Mouse (Mus musculus) urinary bladder, postnatal 10 days (tissue): Measurements from ENCODE around the gene Itk.

Experiments
- DNase-seq: peaks from one replicate; pipeline ENCODE4 v3.0.0; 2022; ENCODE audit warnings: low spot score

Itk gene

DNA sequence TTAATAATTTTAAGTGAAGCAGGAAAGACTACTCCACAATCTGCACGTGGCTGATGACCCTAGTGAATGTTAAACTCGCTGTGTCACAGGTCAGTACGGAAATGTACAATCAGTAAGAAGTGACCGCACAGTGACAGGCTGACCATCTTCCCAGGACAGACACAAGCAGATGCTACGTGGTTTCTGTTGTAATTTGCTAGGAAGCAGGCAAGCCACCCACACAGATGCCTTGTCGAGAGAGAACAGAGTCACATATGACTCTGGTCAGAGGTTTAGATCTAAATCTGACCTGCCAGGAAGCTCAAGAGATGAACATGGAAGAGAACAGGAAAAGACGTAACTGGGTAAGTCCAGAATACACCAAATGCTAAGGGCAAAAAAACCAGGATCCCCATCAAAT is 3.6 kb upstream of the Itk start:
- DNase-seq = no peak

DNA sequence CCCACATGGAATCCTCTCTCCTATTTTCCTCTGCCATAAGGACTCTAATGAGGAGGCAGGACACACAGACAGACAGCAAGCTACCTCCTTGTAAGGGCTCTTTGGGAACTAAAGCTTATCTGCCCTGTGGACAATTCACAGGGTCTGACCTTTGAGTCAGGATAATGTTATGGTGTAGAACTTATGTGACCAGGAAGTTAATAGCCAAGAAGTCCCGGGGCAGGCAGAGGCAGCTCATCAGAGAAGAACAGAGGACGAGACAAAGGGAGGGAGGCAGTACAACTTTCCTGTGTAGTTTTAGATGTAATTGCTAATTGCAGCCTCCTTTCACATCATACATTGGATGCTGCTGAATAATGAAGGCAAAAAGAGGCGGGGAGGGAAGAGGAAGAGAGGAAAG is 1.3 kb upstream of the Itk start:
- DNase-seq = no peak

DNA sequence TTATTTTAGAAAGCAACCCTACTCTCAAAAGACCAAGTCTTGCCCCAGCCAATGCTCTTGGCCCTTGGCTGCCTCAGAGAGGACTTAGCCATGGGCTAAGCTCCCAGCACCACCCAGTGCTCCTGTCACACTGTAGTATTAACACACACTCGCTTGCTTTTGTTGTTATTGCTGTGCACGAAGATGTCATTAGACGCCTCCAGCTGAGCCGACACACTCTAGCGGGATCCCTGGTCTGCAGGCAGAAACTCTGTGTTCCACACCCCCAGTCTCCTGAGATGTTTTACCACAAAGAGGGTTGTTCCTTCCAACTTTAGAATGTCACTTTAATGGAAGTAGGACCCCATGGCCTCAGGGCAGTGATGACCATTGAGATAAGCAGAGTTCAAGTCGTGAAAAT is 877 bp downstream of the Itk start:
- no peak for DNase-seq

DNA sequence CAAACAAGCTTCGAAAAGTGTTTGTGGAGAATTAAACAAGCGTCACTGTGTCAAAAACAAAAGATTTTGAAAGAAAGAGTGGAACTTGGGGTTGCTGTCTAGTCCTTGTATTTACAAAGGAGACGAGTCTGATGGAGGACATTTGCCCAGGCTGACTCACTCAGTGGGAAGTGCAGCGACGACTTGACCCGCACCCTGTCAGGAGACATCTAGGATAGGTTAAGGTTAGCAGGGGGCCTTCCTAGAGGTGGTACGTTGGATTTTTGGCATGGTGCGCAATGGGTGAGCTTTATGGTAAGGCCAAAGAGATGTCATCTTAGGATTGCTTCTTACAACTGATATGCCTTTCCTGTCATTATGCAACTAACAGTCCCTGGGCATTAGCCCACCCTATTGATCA is 2.3 kb downstream of the Itk start:
- no peak for DNase-seq

DNA sequence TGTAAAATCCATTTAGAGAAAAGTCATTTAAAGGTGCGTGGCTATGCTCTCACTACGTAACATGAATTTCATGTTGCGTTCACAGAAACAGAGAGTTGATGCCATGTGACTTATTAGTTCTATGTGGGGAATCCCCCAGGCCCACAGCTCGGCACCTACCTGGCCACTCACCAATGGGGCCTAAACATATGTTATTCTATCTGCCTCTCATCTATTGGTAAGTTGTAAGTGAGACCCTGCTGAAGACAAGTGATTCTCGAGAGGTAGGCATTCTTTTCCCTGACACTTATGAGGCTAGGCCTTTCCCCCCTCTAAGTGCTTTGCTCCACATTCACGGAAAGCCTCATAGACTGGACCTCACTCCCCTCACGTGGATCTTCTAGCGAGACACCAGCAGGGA is 2.8 kb downstream of the Itk start:
- no peak for DNase-seq

DNA sequence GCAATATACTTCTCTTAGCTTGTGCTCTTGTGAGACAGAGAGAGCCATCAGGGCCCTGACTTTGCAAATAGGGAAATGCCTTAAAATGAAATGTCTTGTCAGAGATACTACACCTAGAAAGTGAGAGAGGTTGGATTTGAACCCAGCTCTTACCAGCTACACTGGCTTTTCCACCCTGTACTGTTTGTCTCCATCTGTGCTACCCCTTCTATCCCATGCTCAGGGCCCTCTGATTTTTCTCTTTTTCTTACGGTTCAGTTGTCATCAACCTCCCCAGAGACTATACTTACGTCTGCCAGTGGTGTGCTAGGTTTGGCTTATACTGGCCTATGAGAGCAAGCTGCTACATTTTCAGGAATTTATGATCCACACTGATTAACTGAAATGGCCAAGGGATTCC is 4.4 kb downstream of the Itk start:
- DNase-seq = no peak

DNA sequence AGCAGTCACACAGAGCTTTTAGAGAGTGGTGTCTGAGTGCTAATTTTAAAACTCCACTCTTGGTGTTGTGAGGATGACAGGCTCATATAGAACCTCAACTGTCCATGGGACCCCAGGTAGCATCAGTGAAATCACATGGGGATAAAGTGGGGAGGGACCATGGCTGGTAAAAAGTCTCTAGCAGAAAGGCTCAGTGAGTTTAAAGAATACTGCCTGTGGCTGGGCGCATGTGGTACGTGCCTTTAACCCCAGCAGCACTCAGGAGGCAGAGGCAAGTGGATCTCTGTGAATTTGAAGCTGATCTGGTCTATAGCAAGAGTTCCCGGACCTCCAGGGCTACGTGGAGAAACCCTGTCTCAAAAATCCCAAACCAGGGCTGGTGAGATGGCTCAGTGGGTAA is 6.8 kb downstream of the Itk start:
- no peak for DNase-seq

DNA sequence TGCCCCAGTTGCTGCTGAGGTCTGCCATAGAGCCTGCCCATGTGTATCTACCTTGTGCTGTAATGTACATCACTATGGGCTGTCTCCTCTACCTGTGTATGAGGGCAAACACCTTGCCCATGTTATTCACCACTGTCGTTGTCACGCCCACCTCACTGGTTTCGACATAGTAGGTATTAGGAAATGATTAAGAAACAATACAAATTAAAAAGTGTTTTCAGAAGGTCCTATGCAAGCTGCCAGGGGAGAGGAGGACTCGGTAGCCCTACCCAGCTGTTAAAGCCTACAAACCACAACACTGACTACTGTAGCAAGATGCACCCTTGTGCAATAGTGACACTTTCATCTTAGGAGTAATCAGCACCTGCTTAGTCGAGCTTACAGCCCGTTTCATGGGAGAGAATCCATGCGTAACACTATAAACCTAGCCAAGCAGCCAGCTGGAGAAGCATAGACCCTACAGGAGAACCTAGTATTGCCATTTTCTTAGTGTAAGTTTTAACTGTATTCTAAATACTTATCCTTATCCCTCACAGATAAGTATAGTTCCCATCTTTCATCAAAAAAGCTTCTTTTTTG is 9.1 kb downstream of the Itk start:
- no peak for DNase-seq

DNA sequence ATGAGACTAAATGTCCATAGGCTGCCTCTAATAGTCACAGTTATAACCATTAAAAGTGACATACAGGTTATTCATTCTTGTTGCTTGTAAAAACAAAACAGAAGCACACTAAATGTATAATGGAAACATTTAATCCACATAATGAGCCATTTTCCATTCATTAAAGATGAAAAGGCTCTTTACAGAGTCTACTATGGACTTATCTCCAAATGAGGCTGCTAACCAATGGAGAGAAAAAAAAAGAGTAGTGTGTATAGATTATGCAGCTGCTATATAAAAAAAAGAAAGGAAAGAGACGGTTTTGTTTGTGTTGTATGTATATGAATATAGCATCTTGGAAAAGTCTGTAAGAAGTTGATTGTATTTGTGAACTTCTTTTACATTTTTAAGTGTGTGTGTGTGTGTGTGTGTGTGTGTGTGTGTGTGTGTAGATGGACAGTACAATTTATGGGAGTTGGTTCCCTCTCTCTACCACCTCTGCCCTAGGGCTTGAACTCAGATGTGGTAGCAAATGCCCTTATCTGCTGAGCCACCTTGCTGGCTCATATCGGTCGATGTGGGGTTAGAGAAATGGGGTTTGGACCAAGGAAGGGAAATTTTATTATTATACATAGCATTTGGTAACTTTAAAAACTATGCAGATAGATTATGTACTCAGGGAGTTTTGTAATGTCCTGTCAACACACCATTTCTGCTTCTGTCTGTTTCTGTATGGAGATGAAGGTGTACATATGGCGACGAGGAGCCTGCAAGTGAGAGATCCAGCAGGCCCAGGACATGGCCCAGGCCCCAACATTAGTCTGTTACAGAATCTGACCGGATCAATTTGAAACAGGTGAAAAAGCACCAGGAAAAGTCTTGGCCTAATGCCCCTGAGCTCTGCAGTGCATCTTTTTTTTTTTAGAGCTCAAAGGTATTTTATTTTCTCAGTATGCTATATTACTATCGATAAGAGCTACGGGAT is 11.2 kb downstream of the Itk start:
- no peak for DNase-seq

DNA sequence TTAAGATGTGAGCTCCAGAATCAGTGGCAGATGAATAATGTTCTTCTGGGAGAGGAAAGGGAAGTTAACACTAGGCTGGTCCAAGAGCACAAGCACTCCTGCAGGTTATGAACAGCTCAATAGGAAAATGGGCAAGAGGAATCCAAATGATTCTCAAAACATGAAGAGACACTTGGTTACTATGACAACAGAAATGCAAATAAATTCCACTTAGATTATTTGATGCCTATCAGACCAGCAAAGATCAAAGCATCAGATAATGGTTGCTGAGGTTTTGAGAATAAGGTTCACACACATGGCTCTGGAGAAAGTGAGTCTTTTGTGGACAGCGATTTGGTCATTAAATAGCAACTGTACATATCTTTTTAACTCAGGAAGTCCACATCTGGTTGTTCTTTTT is 12.0 kb downstream of the Itk start:
- no peak for DNase-seq

DNA sequence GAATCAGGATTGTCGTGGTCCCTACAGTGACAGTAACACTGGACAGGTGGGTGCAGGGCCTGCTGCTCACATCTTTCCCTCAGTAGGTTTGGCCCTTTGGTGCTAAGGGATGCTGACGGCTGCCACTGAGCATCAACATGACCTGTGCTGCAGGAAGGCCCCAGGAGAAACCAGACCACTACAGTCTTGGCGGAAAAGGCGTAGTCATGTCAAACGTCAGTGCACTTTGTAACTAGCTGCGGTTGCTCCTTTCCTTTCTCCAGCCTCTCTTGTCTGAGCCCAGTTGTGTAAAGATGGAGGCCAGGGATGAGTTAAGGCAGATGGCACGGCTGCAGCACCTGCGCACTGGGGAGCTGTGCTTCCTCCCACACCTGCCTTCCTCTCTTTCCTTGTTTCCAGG is 14.3 kb downstream of the Itk start:
- DNase-seq = no peak

DNA sequence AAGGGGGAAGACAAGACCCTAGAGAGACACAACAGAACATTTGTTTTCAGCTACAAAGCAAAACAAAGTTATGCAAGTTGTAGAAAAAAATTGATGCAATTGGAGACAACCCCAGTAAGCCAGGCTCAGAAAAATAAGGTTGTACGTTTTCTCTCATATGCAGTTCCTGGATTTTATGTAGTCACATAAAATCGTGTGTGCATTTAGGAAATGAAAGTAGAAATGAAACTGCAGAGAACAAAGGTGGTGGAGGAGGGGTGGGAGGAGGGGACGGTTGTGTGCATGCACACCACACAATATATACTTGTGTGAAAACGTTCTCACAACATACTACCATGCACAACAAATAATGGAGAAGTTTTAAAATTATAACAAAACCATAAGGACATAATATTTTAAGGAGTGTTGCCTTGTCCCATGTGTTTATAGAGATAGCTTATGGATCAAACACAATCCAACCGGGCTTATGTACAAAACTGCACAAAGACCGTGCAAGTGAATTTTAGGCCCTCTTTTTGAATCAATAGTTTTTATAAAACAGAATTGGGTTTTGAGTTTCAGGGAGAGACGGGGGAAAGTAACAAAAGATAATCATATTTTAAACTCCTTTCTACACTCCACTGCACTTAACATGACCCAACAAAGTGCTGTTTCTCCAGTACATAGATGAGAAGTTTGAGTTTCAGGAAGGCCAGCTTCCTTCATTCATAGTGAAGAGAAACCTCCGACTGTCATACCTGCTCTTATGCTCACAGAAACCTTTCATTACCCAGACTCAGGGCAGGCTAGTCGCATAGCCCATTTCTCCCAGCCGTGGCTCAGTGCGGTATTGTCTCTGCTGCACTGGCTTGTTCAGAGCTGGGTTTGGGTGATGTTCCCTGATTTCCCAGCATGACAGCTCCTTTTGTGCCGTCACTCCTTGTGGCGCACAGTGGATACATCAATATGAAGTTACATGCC is 16.0 kb downstream of the Itk start:
- DNase-seq = no peak

DNA sequence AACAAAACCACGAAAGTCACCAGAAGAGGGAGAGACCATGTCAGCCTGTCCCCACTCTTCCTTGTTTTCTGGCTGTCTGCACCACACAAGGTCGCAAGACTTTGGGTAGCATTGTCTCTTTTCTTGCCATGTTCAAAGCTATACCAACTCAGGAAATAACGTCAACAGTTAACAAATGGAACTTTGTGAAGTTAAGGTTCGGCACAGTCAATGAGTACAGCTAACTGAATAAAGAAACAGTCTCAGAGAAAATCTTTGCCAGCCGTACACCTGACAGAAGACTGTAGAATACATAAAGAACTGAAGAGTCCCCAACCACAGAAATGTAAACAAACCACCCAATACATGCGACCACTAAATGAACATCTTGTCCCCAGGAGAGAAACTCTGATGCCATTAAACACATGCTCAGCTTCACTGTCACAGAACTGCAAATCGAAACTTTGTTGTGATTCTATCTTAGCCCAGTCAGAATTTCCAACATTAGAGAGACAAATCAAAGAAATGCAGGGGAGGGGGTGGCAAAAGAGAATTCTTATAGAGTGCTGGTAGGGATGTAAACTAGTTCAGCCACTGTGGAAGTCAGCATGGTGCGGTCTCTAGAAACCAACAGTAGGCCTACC is 16.9 kb downstream of the Itk start:
- no peak for DNase-seq

DNA sequence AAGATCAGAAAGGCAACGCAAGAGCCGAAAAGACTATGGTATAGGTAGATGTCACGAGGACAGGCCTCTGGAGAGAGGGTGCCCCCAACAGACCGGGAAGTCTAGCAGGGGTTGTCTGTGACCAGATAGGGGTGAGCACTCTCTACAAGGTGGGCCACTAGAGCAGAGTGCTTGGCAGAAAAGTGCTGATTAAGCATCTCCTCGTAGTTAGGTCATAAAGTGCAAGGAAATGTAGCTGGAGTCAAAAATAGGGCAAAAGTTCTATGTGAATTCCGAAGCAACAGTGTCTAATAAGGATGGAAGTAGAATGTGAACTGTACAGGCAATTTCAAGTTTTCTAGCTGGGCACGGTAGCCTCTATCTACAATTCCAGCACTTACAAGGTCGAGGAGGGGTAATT is 18.1 kb downstream of the Itk start:
- no peak for DNase-seq

DNA sequence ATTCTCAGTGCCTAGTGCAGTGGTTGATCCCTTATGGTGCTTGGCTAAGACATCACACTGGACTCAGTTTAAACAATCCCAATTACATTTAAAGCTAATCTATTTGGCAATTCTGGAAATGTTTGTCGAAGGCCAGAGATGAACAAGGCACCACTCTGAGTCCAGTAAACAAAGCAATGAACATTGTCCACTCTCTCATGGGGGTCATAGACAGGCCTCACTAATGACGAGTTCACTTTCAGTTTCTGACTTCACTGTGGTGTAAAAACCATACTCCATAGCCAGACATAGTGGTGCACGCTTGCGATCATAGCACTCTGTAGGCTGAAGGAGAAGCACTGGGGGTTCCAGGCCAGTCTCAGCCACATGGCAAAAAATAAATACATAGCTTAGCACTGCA is 18.9 kb downstream of the Itk start:
- no peak for DNase-seq

DNA sequence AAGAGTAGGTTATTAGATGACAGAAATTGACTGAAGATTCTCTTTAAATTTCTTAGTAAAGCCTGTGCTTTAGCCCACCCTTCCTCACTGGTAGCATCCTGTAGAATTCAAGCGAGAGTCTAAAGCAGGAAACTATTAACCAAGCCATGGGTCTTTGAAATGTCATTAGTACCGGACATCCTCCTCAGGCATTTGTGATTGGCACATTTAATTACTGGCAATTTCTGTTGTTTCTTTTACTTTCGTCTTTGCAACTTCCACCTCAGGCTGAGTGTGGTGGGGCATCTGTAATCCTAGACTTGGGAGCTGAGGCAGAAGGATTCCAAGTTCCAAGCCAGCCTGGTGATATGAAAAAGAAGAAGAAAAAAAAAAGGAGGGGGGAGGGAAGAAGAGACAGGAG is 23.0 kb downstream of the Itk start:
- DNase-seq = no peak

DNA sequence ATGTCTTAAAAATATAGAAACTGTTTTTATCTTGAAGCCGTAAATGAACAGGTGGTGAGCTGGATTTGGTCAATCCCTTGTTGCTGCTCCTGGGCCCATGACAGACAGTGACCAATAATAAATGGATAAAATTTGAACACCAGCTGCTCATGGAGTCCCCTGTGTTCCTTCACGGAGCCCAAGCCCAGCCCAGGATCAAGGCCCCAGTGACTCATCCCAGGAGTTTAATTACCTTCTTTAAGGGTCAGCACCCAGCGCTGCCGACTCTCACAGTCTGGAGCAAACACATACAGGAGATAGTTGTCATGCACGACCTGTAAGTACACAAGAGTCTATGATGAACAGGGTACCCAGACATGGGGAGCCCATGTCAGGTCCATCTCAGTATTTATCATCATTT is 23.6 kb downstream of the Itk start:
- DNase-seq = no peak

DNA sequence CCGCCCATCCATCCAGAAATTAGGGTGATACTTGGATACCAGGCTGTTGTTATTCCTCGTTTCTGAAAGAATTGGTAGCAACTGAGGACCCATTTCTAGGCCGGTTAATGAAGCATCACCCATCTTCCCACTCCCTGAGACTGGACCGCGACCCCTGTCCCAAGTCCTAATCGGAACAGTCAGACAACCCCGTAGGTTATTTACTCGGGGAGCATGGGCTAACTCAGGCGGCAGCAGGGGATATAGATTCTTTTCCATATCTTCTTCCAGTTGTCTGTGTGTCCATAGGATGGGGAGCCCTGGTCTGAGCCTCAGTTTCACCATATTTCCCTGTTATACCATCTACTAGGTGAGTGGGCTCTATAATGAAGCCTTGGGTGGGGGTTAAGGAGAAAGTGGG is 25.5 kb downstream of the Itk start:
- DNase-seq = no peak

DNA sequence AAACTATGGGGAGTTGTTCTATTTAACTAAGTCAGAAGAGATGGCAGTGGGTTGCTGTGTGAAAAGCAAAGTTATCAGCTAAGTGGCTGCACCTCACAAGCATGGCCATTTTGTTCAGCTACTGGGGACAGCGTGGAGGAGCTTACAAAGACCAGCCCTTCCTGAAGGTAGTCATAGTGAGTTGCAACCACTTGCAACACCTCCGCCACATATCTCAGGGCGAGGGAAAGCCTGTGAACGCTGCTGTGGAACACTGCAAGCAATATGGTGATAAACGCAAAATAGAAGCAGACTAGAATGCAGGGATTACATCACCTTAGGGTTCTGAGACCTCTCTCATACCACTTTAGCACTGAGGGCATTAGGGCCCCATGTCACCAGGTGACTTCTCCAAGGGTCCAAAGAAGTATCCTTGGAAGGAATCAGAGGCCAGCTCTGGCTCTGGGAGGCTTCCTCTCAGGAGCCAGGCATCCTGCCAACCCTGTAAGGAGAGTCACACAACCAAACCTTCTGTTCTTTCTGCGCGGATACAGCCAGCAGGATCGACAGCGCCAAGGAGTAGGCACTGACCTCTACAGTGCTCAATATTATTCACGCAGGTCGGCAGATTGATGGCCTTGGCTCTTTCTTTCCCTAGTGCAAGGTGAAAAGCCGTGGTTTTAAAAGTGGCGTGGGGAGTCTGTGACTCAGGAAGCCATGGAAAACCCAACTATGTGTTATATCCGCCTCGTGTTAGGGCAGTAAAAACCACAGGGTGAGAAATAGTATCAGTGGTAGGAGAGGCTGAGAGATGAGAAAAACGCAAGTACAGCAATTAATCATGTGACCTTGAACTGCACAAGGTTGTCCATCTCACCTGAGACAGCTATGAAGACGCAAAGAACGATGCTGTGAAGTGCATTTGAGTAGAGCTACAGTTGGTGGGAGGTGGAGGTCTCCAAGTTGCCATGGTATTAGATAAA is 27.0 kb downstream of the Itk start:
- no peak for DNase-seq

DNA sequence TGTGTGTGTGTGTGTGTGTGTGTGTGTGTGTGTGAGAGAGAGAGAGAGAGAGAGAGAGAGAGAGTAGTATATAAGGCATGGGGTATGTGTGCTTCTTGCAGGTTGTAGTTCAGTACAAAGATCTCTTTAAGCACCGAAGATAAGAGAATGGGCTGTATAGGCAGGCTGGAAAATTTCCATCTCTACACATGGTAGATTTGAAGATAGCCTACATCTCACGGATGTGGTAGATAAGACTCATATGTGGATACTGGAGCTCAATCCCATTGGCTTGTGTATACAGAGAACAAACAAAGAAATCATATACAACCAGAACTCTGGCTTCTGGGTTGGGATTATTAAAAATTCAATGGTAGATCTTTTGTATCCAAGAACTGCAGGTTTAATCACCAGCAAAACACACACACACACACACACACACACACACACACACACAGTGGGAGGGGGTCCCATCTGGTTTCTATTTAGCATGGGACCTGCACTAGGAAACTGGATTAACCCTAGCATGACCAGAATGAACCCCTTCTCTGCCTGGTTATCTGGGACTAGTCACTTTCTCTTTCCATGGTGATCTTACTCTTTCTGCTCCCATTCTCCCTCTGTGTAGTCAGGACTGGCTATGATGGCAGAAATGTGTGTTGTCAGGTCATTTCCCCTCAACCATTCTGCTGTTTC is 28.2 kb downstream of the Itk start:
- no peak for DNase-seq

DNA sequence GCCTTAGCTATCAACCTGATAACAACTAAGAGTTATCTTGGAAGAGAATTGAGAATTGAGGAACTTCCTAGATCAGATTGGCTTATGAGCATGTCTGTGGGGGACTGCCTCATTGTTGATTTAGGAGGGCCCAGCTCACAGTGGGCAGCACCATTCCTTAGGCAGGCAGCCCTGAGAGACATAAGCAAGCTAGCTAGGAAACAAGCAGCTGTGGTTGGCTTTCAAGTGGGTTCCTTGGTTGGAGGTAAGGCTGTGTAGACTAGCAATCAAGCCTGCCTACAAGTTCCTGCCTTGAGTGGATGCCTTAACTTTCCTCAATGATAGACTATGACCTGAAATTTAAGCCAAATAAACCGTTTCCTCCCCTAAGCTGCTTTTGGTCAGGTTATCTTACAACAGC is 30.9 kb downstream of the Itk start:
- no peak for DNase-seq
